Mouse (Mus musculus) small intestine, adult 2 months (tissue): Measurements from ENCODE around the gene Ptgfrn. TPM values are rescaled to one million over a fixed set of nuclear protein-coding genes. Genes with fewer than 3 reads are reported as not detected.

Source experiments
- H3K27ac ChIP-seq: fragments of 200-500 bp; 2 replicates; pipeline ENCODE4 v1.5.1; 2012; ENCODE audit warnings: low read depth, low read length, control low read depth, inconsistent platforms; ENCODE audit not compliant: insufficient read depth
- H3K27me3 ChIP-seq: fragments of 200-500 bp; 2 replicates; pipeline ENCODE4 v1.6.1; 2012; ENCODE audit warnings: mild to moderate bottlenecking, moderate library complexity, low read length, inconsistent platforms; ENCODE audit not compliant: control insufficient read depth, insufficient read depth
- H3K36me3 ChIP-seq: fragments of 200-500 bp; 2 replicates; pipeline ENCODE4 v1.6.1; 2012; ENCODE audit warnings: mild to moderate bottlenecking, low read length, control low read depth, inconsistent platforms; ENCODE audit not compliant: control insufficient read depth, insufficient read depth
- H3K4me1 ChIP-seq: fragments of 200-500 bp; 2 replicates; pipeline ENCODE4 v1.6.1; 2012; ENCODE audit warnings: low read length, inconsistent platforms, mixed read lengths; ENCODE audit not compliant: control insufficient read depth, insufficient read depth, insufficient read length
- H3K4me3 ChIP-seq: fragments of 200-500 bp; 2 replicates; pipeline ENCODE4 v1.5.1; 2012; ENCODE audit warnings: low read depth, mild to moderate bottlenecking, control low read depth, inconsistent platforms, low read length, moderate library complexity
- CTCF ChIP-seq: fragments of 200-500 bp; IDR thresholded peaks from 2 replicates; pipeline ENCODE4 v1.5.1; 2012; ENCODE audit warnings: low read depth, mild to moderate bottlenecking, control low read depth, inconsistent platforms, low read length, moderate library complexity, mixed read lengths; ENCODE audit not compliant: insufficient replicate concordance, insufficient read length; ENCODE audit errors: extremely low read depth
- POLR2A ChIP-seq: fragments of 200-500 bp; IDR thresholded peaks from 2 replicates; pipeline ENCODE4 v1.6.1; 2012; ENCODE audit warnings: low read depth, mild to moderate bottlenecking, control low read depth, inconsistent platforms, low read length, moderate library complexity
- WGBS: fragments of 180-500 bp; shearing (Covaris S2); methylation state at CpG from one replicate; pipeline ENCODE4 v1.1.7; 2018; 5-methylcytosine and 5-hydroxymethylcytosine counted together
- polyA plus RNA-seq: library from polyadenylated mRNA; depleted of rRNA; stranded (reverse); fragments of >200 nt; gene quantifications from 2 replicates; pipeline ENCODE4 v1.2.3, GENCODE M21; 2012; rRNA removed

The Ptgfrn gene
- 15.9 and 26.2 TPM in 2 replicates for polyA plus RNA-seq

DNA sequence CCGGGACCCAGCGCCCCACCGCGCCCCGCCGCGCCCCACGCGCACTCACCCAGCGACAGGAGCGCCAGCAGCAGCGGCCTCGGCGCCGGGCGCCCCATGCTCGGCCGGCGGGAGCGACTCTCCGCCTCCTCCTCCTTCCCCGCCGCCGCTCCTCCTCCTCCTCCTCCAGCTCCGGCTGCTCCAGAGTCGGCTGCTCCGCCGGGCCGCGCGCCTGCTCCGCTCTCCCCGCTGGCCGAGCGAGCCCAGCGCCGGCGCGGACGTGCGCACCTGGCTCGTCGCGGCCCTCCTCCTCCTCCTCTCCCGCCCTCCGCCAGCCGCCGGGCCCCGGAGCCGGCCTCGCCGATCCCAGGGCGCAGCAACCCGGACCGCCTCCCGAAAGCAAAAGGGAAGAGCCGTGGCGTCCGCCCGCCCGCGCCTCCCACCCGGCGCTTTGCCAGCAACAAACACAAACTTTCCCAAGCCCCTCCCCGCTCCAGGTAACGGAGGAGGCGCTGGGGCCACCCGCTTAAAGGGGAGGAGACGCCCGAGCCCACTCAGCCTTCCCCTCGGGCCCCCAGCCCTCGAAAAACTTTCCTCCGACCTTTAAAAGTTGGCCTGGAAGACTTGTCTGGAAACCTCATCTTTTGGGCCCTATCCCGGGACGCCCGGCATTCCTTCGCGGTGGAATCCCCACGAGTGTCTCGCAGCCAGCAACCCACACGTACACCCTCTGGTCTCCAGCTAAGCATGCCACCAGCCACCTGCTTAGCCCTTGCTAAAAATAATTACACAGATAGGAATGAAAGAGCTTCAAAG is at the start of gene Ptgfrn:
Gene Ptgfrn (minus strand): TSS at position 236 of the 795 bp plus-strand sequence.
- peak within 1 kb of the TSS; percentile 98 for H3K4me3 ChIP-seq
- peaks cover 24% of the 10 kb centered on the region; the same call in 1 of the 2 replicates for H3K4me1 ChIP-seq
- H3K36me3 ChIP-seq = no peaks in the 10 kb centered on the region
- WGBS = under 1% methylated on average over 70 of the region's 81 CpGs
- H3K27ac ChIP-seq = peak within 1 kb of the TSS; percentile 98
- H3K27me3 ChIP-seq = no peaks in the 10 kb centered on the region
- TF ChIP-seq CTCF (no peak), POLR2A (peak; percentile 27)

DNA sequence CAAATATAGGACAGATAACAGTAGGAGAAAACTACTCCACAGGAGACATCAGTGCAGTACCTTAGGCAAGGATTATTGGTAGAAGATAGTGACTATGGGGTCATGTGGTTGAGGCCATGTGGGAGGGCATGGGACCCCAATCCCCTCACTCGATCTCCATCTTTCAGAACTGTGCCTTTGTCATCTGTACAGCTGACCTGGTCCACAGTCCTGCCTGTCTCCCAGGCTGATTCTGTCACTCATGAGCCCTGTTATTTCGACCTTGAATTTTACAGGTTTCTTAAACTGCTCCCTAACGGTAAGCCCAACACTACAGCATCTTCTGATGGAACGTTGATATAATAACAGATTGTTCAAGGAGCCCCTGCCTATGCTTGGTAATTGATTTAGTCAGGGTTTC is 49.6 kb upstream of the Ptgfrn start:
- H3K4me3 ChIP-seq = no peak overlapping the region
- WGBS = 82% methylated on average over 4 of the region's 4 CpGs
- TF ChIP-seq CTCF = no peak
- TF ChIP-seq POLR2A = no peak
- H3K4me1 ChIP-seq = peaks cover under 1% of the 10 kb centered on the region; the same call in 1 of the 2 replicates
- no peaks in the 10 kb centered on the region for H3K27me3 ChIP-seq
- no peak overlapping the region for H3K27ac ChIP-seq
- no peaks in the 10 kb centered on the region for H3K36me3 ChIP-seq

DNA sequence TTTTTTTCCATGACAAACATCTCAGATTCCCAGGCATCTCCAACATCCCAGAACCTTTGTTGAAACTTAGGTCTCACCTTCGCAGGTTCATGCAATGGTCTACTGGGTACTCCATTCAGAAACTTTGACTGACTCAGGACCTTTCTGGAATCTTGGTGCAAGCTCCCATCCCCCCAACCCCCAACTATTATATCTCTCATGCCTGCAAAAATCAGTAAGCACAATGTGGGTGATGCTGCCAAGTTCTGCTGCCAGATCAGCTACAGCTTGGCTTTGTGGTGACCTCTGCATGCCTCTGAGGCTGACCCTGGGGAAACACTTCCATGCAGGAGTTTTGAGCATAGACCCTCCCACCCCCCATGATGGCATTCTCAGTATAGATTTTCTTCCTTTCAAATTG is 44.0 kb upstream of the Ptgfrn start:
- Histone ChIP-seq H3K4me3 (no peak overlapping the region), H3K36me3 (no peaks in the 10 kb centered on the region), H3K4me1 (no peaks in the 10 kb centered on the region), H3K27ac (no peak overlapping the region), H3K27me3 (no peaks in the 10 kb centered on the region; the same call in 1 of the 2 replicates)
- TF ChIP-seq POLR2A (no peak), CTCF (no peak)
- 94% methylated on average over 1 of the region's 1 CpGs for WGBS

DNA sequence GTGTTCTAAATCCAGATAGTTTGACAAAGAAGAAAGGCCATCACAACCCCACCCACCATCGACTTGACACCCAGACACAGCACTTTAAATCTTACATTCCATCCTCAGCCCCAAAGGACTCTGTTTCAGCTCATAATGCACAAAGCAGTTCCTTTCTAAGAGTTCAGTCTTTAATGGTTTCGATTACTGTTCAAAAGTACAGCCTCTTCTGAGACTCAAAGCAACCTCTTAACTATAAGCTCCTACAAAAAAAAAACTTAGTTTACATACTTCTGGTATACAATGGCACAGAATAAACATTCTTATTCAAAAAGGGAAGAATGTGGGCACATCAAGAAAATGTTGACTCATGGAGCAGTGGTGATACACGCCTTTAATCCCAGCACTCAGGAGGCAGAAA is 43.3 kb upstream of the Ptgfrn start:
- H3K27ac ChIP-seq = no peak overlapping the region
- TF ChIP-seq CTCF = no peak
- TF ChIP-seq POLR2A = no peak
- 70% methylated on average over 3 of the region's 3 CpGs for WGBS

DNA sequence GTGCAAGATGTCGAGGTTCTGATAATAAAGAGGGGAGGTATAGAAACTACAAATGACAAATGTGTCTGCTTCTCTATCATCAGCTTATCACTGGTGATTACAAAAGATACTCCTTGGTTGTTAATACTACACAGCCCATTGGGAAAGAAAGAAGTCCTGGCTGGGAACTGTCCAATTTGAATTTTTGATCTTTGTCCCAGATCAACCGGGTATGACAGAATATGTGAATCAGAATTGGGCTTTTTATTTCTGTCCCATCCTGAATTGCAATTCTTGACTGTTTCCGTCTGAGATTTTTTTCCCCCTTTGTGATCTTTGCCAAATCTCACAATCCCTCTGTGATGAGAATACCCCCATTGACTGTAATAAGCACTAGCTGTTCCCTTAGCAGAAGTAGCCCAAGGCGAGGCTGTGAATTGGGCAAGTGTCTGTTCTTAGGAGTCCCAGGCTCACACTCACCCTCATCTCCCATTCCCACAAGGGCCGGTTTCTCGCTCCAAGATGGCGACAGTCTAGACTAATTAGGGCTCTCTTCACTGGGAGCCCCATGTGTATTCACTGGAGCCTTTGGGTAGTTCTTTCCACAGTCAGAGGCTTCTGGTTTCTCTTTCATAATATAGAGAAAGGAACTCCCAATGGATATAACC is 36.2 kb upstream of the Ptgfrn start:
- no peak for TF ChIP-seq POLR2A
- TF ChIP-seq CTCF = no peak
- WGBS = 79% methylated on average over 7 of the region's 7 CpGs

More for the DNA sequence above, 43.3 kb upstream of the Ptgfrn start:
- Histone ChIP-seq H3K27me3 (no peaks in the 10 kb centered on the region; the same call in 1 of the 2 replicates), H3K4me1 (no peaks in the 10 kb centered on the region), H3K36me3 (no peaks in the 10 kb centered on the region), H3K4me3 (no peak overlapping the region)

DNA sequence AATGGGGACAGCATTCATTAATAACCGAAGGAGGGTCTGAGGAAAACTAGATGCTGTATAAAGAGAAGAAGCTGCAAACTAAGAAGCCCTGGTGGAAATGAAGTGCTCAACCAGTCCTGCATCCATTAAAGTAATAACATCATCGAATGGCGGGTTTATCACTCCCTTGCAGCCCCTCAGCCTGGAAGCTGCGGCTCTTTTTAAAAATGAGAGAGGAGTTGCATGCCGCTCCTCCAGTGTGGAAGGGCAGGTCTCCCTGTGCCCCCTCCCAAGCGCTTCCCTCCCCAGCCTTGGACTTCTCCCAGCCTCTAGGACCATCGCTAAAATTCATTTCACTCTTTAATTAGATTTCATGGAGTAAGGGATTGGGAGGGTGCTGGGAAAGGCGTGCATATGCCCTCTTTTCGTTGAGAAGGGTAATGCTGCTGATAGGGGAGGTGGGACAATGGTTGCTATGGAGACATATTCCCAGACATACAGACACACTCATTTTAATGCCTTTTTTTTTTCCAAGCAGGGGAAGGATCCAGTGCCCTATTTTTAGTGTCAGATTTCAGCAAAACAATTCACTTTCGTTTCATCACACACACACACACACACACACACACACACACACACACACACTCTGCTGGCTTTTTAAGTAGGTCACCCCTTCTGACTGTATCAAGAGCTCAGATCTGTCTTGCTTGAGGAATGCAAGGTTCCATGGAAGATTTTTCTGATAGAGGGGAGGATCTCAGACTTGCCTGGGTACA is 35.4 kb upstream of the Ptgfrn start:
- TF ChIP-seq POLR2A = no peak
- no peak for TF ChIP-seq CTCF
- 57% methylated on average over 10 of the region's 10 CpGs for WGBS

More for the DNA sequence above, 36.2 kb upstream of the Ptgfrn start:
- Histone ChIP-seq H3K27ac (no peak overlapping the region), H3K27me3 (no peaks in the 10 kb centered on the region; the same call in 1 of the 2 replicates), H3K4me1 (peaks cover 6% of the 10 kb centered on the region), H3K4me3 (no peak overlapping the region), H3K36me3 (no peaks in the 10 kb centered on the region)

DNA sequence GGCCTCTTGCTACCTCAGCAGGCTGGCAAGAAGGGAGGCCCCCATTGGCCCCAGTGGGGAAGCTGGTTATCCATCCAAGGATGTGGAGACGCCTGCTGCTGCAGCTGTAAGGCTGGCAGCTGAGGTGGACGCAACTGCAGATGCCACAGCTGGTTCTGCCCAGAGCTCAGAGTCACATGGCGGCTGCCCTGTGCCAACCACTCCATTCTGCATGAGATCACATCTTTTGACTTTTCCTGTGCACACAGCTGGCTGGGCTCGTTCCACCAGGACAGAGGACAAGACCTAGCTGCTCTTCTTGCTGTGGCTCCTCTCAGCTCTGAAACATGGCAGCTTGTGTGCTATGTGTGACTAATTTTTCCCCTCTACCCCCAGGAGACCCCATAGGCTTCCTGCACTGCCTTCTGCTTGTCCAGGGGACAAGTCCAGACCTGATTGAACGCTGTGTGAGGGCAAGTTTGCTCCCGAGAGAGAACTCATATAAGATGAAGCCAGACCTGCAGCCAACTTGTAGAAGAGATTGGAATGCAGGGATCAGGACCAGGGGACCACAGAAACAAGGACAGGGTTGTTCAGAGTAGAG is 34.4 kb upstream of the Ptgfrn start:
- Histone ChIP-seq H3K36me3 (no peaks in the 10 kb centered on the region), H3K27me3 (no peaks in the 10 kb centered on the region), H3K4me1 (peaks cover 6% of the 10 kb centered on the region), H3K27ac (no peak overlapping the region), H3K4me3 (no peak overlapping the region)
- TF ChIP-seq POLR2A (no peak), CTCF (no peak)
- WGBS = 53% methylated on average over 6 of the region's 6 CpGs

More for the DNA sequence above, 35.4 kb upstream of the Ptgfrn start:
- H3K4me1 ChIP-seq = peaks cover 6% of the 10 kb centered on the region
- H3K27me3 ChIP-seq = no peaks in the 10 kb centered on the region; the same call in 1 of the 2 replicates
- no peak overlapping the region for H3K4me3 ChIP-seq
- H3K36me3 ChIP-seq = no peaks in the 10 kb centered on the region
- no peak overlapping the region for H3K27ac ChIP-seq
